Comparison of ENCODE assay signal across 22 mouse cellular contexts in genomic region chr11:100766726-100767125, GRCm38 (mm10). TPM values are rescaled to one million over a fixed set of nuclear protein-coding genes. Genes with fewer than 3 reads are reported as not detected.
"Had no signal": no experiment of that assay in that cellular context is flagged by ENCODE, and none has a peak within 500 bp of the region (broad histone marks: within the 10 kb centered on the region; RNA-seq: fewer than 3 reads in every experiment).

No protein-coding gene starts in this region.

- H3K9ac ChIP-seq: lung, embryonic 15.5 days; midbrain, embryonic 13.5 days; midbrain, embryonic 15.5 days; neural tube, embryonic 12.5 days; stomach, embryonic 15.5 days had no signal

- H3K4me3 ChIP-seq: lung, embryonic 15.5 days; megakaryocyte, embryonic 14.5 days; midbrain, embryonic 13.5 days; midbrain, embryonic 15.5 days; neural tube, embryonic 12.5 days; stomach, embryonic 15.5 days had no signal

- H3K27ac ChIP-seq: lung, embryonic 15.5 days; macrophage; midbrain, embryonic 13.5 days; midbrain, embryonic 15.5 days; neural tube, embryonic 12.5 days; stomach, embryonic 15.5 days; stomach, postnatal 0 days had no signal

- H3K9me3 ChIP-seq: lung, embryonic 15.5 days; megakaryocyte, embryonic 14.5 days; midbrain, embryonic 13.5 days; midbrain, embryonic 15.5 days; neural tube, embryonic 12.5 days; stomach, embryonic 15.5 days had no signal

- H3K27me3 ChIP-seq: midbrain, embryonic 15.5 days; stomach, embryonic 15.5 days had no signal

- H3K4me2 ChIP-seq: lung, embryonic 15.5 days; midbrain, embryonic 11.5 days; midbrain, embryonic 13.5 days; midbrain, embryonic 15.5 days; neural tube, embryonic 12.5 days; stomach, embryonic 15.5 days had no signal

- ATAC-seq: lung, postnatal 0 days; midbrain, embryonic 13.5 days; midbrain, embryonic 15.5 days had no signal

- H3K36me3 ChIP-seq: lung, embryonic 15.5 days; midbrain, embryonic 13.5 days; midbrain, embryonic 15.5 days; neural tube, embryonic 12.5 days; stomach, embryonic 15.5 days had no signal

- DNase-seq: lung, postnatal 14 days; lung, postnatal 36 days; right cerebral cortex, postnatal 14 days; thymus, adult 2 months; thymus, postnatal 25 days; thymus, postnatal 4 days had no signal

RNA-seq across cellular contexts. Expression of gene Hcrt, which starts 4.0 kb away (rescaled TPM):
- total RNA-seq: megakaryocyte progenitor cell, adult 5-6 weeks; monocyte, adult 5-6 weeks; neutrophil, adult 5-6 weeks had no signal
- polyA plus RNA-seq: lung, embryonic 15.5 days; lung, postnatal 0 days; macrophage; midbrain, embryonic 11.5 days; stomach, embryonic 15.5 days; stomach, postnatal 0 days; urinary bladder, adult 2 months had no signal

RNA-seq across cellular contexts. Expression of gene Kcnh4, which starts 7.0 kb away (rescaled TPM):
- total RNA-seq: megakaryocyte progenitor cell, adult 5-6 weeks; monocyte, adult 5-6 weeks had no signal
- polyA plus RNA-seq: lung, embryonic 15.5 days; lung, postnatal 0 days; macrophage had no signal

RNA-seq across cellular contexts. Expression of gene Hspb9, which starts 53.1 kb away (rescaled TPM):
- total RNA-seq: midbrain, postnatal 0 days; monocyte, adult 5-6 weeks; neutrophil, adult 5-6 weeks had no signal
- polyA plus RNA-seq: macrophage; midbrain, embryonic 15.5 days; midbrain, postnatal 0 days; neural tube, embryonic 12.5 days; neural tube, embryonic 14.5 days; stomach, embryonic 15.5 days had no signal
